Mouse (Mus musculus) embryonic facial prominence, embryonic 13.5 days (tissue): Measurements from ENCODE around the gene Cd300ld2. TPM values are rescaled to one million over a fixed set of nuclear protein-coding genes. Genes with fewer than 3 reads are reported as not detected.

Source experiments
- ATAC-seq: fragments of 200-750 bp; cut with Nextera tagmentation; 2 replicates; pipeline ENCODE4 v1.8.0; 2017; ENCODE audit warnings: low read depth; ENCODE audit not compliant: insufficient number of reproducible peaks, insufficient read depth, low FRiP score, low TSS enrichment
- H3K27ac ChIP-seq: fragments of 300-500 bp; sonication (generic); 2 replicates; pipeline ENCODE4 v1.5.1; 2015; ENCODE audit warnings: moderate library complexity, mild to moderate bottlenecking, inconsistent platforms
- H3K27me3 ChIP-seq: fragments of 300-500 bp; sonication (generic); 2 replicates; pipeline ENCODE4 v1.6.1; 2015; ENCODE audit warnings: mild to moderate bottlenecking, inconsistent platforms
- H3K36me3 ChIP-seq: fragments of 300-500 bp; sonication (generic); 2 replicates; pipeline ENCODE4 v1.6.1; 2015; ENCODE audit warnings: mild to moderate bottlenecking, inconsistent platforms
- H3K4me1 ChIP-seq: fragments of 300-500 bp; sonication (generic); 2 replicates; pipeline ENCODE4 v1.6.1; 2015; ENCODE audit warnings: inconsistent platforms
- H3K4me2 ChIP-seq: fragments of 300-500 bp; sonication (generic); 2 replicates; pipeline ENCODE4 v1.6.1; 2015; ENCODE audit warnings: moderate library complexity, mild to moderate bottlenecking, inconsistent platforms
- H3K4me3 ChIP-seq: fragments of 300-500 bp; sonication (generic); 2 replicates; pipeline ENCODE4 v1.5.1; 2015; ENCODE audit warnings: mild to moderate bottlenecking, inconsistent platforms
- H3K9ac ChIP-seq: fragments of 300-500 bp; sonication (generic); 2 replicates; pipeline ENCODE4 v1.6.1; 2015; ENCODE audit warnings: mild to moderate bottlenecking, inconsistent platforms
- H3K9me3 ChIP-seq: fragments of 300-500 bp; sonication (generic); 2 replicates; pipeline ENCODE4 v1.6.1; 2016; ENCODE audit warnings: inconsistent platforms
- WGBS: fragments of 180-500 bp; shearing (Covaris S2); methylation state at CpG from one replicate; pipeline ENCODE4 v1.1.7; 2015; ENCODE audit warnings: mixed read lengths; 5-methylcytosine and 5-hydroxymethylcytosine counted together
- polyA plus RNA-seq: library from polyadenylated mRNA; unstranded; fragments of >200 nt; fragmentation: Nextera tagmentation; extraction: Ambion mirVana; gene quantifications from 2 replicates; pipeline ENCODE4 v1.2.1, GENCODE M21; 2015

Gene Cd300ld2
- polyA plus RNA-seq, 1 experiment from 2014 or later, result not detected

DNA sequence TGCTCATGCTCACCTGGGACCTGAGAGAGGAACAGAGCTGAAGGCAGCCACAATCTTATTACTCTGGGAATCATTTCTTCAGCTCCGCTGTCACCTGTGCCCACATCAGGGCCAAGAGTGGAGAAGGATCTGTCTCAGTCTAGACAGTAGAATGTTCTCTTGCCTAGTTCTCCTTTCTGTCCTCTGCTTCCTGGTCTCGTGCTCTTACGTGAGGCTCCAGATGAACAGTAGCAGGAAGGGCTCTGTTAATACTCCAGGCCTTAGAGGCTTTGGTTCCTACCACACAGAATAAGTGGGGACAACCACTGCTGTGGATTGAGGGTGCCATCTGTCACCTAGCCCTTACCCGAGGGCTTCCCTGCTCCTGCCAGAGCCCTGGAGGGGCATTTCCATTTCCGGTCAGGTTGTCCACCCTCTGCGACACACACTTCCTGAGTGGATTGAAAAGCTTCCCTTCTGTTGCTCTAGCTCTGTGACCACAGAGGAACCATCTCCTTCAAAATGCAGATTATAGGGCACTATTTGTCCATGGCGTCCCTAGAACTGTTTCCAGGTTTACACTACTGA lies 14.4 kb downstream of the Cd300ld2 start, which contains the start of gene Cd300c2:
Gene Cd300c2, minus strand, starts transcription at position 407 of the 567 bp plus-strand sequence.
- Histone ChIP-seq H3K27ac (no peak within 1 kb of the TSS), H3K4me1 (no peaks in the 10 kb centered on the region), H3K4me3 (no peak within 1 kb of the TSS), H3K9ac (no peak within 1 kb of the TSS), H3K9me3 (no peaks in the 10 kb centered on the region), H3K4me2 (no peak within 1 kb of the TSS), H3K36me3 (no peaks in the 10 kb centered on the region), H3K27me3 (no peaks in the 10 kb centered on the region)
- ATAC-seq, result no peak
- 85% methylated on average over 7 of the region's 7 CpGs for WGBS

DNA sequence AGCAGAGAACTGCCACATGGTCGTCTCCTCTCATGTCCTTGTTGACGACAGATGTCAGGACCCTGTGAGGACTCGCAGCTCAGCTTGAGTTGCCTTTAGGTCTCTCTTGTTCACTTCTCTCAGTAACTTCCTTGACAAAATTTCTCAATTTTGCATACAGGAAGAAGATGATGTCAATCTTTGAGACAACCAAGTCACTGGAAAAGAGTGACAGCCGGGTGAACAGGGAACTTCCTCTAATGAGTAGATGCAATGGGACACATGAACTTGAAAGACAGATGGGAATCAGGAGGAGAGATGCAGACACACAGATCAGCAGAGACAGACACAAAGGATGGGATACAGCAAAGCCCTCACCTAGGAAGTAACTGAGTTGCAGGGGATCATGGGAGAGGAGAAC lies 26.2 kb downstream of the Cd300ld2 start, which contains the start of gene Cd300ld:
Gene Cd300ld, minus strand, starts transcription at position 130 of the 400 bp plus-strand sequence.
- H3K36me3 ChIP-seq, result no peaks in the 10 kb centered on the region
- H3K9me3 ChIP-seq, result no peaks in the 10 kb centered on the region
- ATAC-seq, result no peak
- H3K27ac ChIP-seq, result no peak within 1 kb of the TSS
- H3K27me3 ChIP-seq, result no peaks in the 10 kb centered on the region
- no peaks in the 10 kb centered on the region for H3K4me1 ChIP-seq
- H3K9ac ChIP-seq, result no peak within 1 kb of the TSS
- WGBS, result 78% methylated on average over 4 of the region's 4 CpGs
- no peak within 1 kb of the TSS for H3K4me2 ChIP-seq
- no peak within 1 kb of the TSS for H3K4me3 ChIP-seq

DNA sequence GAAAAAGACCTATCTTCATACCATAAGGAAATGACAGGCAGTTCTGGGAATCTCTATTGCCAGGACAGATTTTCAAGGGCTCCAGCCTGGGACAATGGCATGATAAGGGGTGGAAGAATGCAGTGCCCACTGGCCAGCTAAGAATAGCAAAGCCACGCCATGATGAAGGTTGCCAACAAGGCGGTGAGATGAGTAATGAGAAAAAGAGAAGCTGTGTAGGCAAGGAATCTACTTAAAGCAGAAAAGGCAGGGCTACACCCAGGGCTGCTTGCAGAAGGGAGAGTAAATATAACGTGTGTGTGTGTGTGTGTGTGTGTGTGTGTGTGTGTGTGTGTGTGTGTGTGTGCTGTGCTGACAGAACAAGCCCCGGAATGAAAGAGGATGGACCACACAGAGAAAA lies 34.1 kb downstream of the Cd300ld2 start:
- 75% methylated on average over 4 of the region's 4 CpGs for WGBS
- H3K4me3 ChIP-seq, result no peak overlapping the region
- H3K27me3 ChIP-seq, result no peaks in the 10 kb centered on the region
- H3K27ac ChIP-seq, result no peak overlapping the region
- no peaks in the 10 kb centered on the region for H3K4me1 ChIP-seq
- no peaks in the 10 kb centered on the region for H3K36me3 ChIP-seq
- ATAC-seq, result no peak
- no peak overlapping the region for H3K9ac ChIP-seq
- H3K9me3 ChIP-seq, result peaks cover 24% of the 10 kb centered on the region
- H3K4me2 ChIP-seq, result no peak overlapping the region

DNA sequence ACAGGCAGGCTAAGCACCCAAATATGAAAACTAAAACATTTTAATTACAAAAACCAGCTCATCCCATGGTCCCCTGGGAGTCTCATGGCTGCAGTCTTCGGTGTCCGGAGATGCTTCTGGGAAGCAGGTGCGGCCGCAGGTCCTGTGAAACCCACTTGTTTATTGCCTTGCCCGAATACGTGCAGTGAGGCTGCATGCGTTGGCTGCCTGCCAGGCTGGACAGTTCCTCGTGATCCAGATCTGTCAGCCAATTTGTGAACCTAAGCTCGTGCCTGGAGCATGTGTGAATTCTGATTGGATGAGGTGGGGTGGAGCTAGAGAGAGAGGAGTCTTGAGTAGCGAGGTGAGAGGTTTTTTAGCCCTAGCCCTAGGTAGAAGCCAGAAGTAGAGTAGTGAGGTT lies 43.3 kb downstream of the Cd300ld2 start:
- ATAC-seq, result no peak
- Histone ChIP-seq H3K4me1 (no peaks in the 10 kb centered on the region), H3K27ac (no peak overlapping the region), H3K9ac (no peak overlapping the region), H3K27me3 (no peaks in the 10 kb centered on the region), H3K4me2 (no peak overlapping the region), H3K9me3 (peaks cover 14% of the 10 kb centered on the region), H3K36me3 (no peaks in the 10 kb centered on the region), H3K4me3 (no peak overlapping the region)
- 80% methylated on average over 10 of the region's 10 CpGs for WGBS

DNA sequence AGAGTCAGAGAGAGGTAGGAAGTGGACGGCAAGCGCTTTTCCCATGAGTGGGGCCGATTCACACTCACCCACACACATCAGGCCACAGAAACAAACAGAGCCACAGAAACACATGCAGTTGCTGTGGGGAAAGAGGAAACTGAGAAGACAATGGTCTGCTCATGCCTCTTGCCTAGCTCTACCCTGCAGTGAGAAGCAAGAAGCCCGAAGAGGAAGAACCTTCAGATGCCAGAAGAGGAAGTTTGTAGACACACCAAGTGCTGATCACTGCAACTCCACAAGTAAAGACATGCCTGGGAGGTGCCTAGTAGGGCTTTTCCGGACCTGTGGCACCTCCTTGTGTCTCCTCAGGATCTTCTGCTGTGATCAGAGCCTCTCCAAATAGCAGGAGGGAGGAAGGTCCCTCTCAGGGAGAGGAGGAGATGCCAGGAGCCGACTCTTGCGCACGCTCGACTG lies 47.2 kb downstream of the Cd300ld2 start, which contains the start of gene Cd300c:
Gene Cd300c, minus strand, starts transcription at position 406 of the 456 bp plus-strand sequence.
- WGBS, result 78% methylated on average over 9 of the region's 9 CpGs
- H3K9me3 ChIP-seq, result peaks cover 4% of the 10 kb centered on the region
- H3K4me2 ChIP-seq, result no peak within 1 kb of the TSS
- H3K4me3 ChIP-seq, result no peak within 1 kb of the TSS
- H3K4me1 ChIP-seq, result no peaks in the 10 kb centered on the region
- no peaks in the 10 kb centered on the region for H3K27me3 ChIP-seq
- no peak for ATAC-seq
- no peak within 1 kb of the TSS for H3K9ac ChIP-seq
- H3K27ac ChIP-seq, result no peak within 1 kb of the TSS
- H3K36me3 ChIP-seq, result no peaks in the 10 kb centered on the region

DNA sequence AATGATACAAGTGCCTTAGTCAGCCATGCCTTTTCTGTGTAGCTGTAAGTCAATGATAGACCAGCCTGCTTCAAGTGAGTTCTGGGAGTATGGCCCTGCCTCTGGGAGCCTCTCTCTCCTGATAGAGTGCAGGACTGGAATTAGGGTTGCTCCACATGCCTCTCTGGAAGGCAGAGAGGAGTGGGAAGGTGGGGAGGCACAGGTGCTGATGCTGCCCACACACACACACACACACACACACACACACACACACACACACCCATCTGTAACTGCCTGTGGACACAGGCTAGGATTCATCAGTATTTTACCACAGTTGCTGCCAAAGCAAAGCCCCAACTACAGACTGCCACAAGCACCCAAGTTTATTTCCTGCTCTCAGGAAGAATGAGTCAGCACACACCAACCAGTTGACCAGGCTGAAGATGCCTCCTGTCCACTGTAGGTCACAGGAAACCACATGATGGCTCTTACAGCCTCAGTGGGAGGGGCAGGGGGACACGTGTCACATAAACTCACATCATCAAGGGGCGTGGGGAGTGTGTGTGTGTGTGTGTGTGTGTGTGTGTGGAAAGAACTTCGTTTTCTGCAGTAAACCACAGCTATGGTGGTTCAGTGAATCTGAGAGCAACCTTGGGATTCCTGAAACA lies 50.7 kb downstream of the Cd300ld2 start:
- H3K36me3 ChIP-seq, result no peaks in the 10 kb centered on the region

DNA sequence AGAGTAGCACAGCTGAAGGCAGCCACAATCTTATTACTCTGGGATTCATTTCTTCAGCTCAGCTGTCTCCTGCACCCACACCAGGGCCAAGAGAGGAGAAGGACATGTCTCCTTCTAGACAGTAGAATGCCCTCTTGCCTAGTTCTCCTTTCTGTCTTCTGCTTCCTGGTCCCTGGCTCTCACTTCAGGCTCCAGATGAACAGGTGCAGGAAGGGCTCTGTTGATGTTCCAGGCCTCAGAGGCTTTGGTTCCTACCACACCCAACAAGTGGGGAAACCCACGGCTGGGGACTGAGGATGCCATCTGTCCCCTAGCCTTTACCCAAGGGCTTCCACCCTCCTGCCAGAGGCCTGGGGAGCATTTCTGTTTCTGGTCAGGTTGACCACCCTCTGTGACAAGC lies 55.6 kb downstream of the Cd300ld2 start:
- H3K4me1 ChIP-seq, result no peaks in the 10 kb centered on the region
- no peaks in the 10 kb centered on the region for H3K9me3 ChIP-seq
- no peak overlapping the region for H3K9ac ChIP-seq
- H3K27me3 ChIP-seq, result no peaks in the 10 kb centered on the region
- H3K4me2 ChIP-seq, result no peak overlapping the region
- 64% methylated on average over 1 of the region's 1 CpGs for WGBS
- no peak overlapping the region for H3K4me3 ChIP-seq
- no peaks in the 10 kb centered on the region for H3K36me3 ChIP-seq
- no peak overlapping the region for H3K27ac ChIP-seq
- no peak for ATAC-seq

More for the DNA sequence above, 50.7 kb downstream of the Cd300ld2 start:
- Histone ChIP-seq H3K4me3 (no peak overlapping the region), H3K27me3 (no peaks in the 10 kb centered on the region), H3K4me2 (no peak overlapping the region), H3K4me1 (no peaks in the 10 kb centered on the region), H3K27ac (no peak overlapping the region), H3K9me3 (no peaks in the 10 kb centered on the region), H3K9ac (no peak overlapping the region)
- no peak for ATAC-seq
- 53% methylated on average over 3 of the region's 3 CpGs for WGBS

Other genes starting within 250 kb of the Cd300ld2 start
- 1.1 and 1.6 TPM in 2 replicates for gene Btbd17, start 220.2 kb downstream of the Cd300ld2 start, polyA plus RNA-seq
- not detected in 2 replicates for gene Gpr142, start 217.3 kb downstream of the Cd300ld2 start, polyA plus RNA-seq
- gene Gprc5c, start 165.0 kb downstream of the Cd300ld2 start, polyA plus RNA-seq, result 44.4 and 44.8 TPM in 2 replicates
- gene Cd300a, start 126.2 kb downstream of the Cd300ld2 start, polyA plus RNA-seq, result 1.0 and 2.3 TPM in 2 replicates
- 0.15 and 0.32 TPM in 2 replicates for gene Cd300lb, start 81.8 kb downstream of the Cd300ld2 start, polyA plus RNA-seq
- gene Cd300c, start 47.0 kb downstream of the Cd300ld2 start, polyA plus RNA-seq, result not detected in 2 replicates
- gene Cd300ld, start 26.3 kb downstream of the Cd300ld2 start, polyA plus RNA-seq, result 0.07 TPM in 1 of 2 replicates, not detected in the other
- gene Cd300c2, start 14.3 kb downstream of the Cd300ld2 start, polyA plus RNA-seq, result 1.4 and 2.1 TPM in 2 replicates
- gene Cd300ld4, start 10.8 kb upstream of the Cd300ld2 start, polyA plus RNA-seq, result not detected in 2 replicates
- not detected in 2 replicates for gene Cd300ld5, start 21.6 kb upstream of the Cd300ld2 start, polyA plus RNA-seq
- not detected in 2 replicates for gene Cd300ld3, start 32.2 kb upstream of the Cd300ld2 start, polyA plus RNA-seq
- gene Cd300e, start 46.0 kb upstream of the Cd300ld2 start, polyA plus RNA-seq, result not detected in 2 replicates
- gene Rab37, start 75.2 kb upstream of the Cd300ld2 start, polyA plus RNA-seq, result 0.89 and 0.98 TPM in 2 replicates
- 0.38 and 0.56 TPM in 2 replicates for gene Cd300lf, start 117.8 kb upstream of the Cd300ld2 start, polyA plus RNA-seq
- 28.3 and 36.0 TPM in 2 replicates for gene Slc9a3r1, start 147.1 kb upstream of the Cd300ld2 start, polyA plus RNA-seq
- 11.9 and 13.9 TPM in 2 replicates for gene Tmem104, start 171.3 kb upstream of the Cd300ld2 start, polyA plus RNA-seq
- gene Nat9, start 171.7 kb upstream of the Cd300ld2 start, polyA plus RNA-seq, result 21.2 and 23.9 TPM in 2 replicates